Mouse (Mus musculus) cerebellum, postnatal 4 days (tissue): ENCODE measurements at regions not wholly inside any gene's neighbourhood (a gene's known extent, or its start where the extent isn't known, plus 50 kb on each side); places are given as distances from the start of the nearest gene placed in this dataset.

ENCODE experiments used
- DNase-seq, 2 experiments: peaks; one replicate each; pipeline ENCODE4 v3.0.0; 2022; ENCODE audit warnings: low spot score in 2 of 2, mixed read lengths in 1 of 2

DNA sequence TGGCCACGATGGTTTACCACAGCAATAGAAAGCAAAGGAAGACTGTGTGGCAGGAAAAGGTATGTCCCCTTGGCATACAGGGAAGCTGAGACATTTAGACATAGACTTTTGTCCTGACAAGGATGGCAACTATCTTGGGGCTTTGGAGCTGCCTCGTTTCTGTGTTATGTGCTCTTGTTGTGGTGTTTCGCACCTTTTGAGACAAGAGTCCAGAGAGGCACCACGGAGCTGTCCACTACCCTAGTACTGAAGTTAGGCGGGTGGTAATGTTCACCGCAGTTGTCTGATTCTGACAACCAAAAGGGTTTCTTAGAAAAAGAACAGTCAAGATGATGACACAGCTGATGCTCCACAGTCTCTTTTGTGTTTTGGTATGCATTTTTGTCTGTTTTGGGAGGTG lies 90.9 kb upstream of the Got2 start:
- DNase-seq = no peak

- no peak for DNase-seq
Measured at GRCm38 (mm10) chr8:95974889-95975288, 86.5 kb upstream of the Got2 start.

GRCm38 (mm10) chr8:95974231-95974630 lies 85.9 kb upstream of the Got2 start:
- DNase-seq = no peak

- no peak for DNase-seq
Measured at GRCm38 (mm10) chr8:95973571-95973970, 85.2 kb upstream of the Got2 start.

DNA sequence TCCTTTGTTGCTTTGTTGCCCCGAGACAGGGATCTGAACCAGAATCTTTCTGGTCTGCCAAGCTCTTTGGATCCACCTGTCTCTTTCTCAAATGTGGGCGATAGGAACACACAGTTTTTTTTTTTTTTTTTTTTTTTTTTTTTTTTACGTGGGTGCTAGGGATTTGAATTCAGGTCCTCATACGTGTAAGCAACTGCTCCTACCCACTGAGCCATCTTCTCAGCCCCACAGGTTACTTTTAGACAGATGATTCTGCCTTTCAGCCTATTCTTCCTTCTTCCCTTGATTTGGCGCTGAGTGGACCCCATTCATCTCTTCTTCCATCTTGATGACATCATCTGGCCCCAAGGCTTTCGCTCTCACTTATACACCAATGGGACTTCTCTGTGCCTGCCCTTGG lies 80.5 kb upstream of the Got2 start:
- DNase-seq = no peak

DNA sequence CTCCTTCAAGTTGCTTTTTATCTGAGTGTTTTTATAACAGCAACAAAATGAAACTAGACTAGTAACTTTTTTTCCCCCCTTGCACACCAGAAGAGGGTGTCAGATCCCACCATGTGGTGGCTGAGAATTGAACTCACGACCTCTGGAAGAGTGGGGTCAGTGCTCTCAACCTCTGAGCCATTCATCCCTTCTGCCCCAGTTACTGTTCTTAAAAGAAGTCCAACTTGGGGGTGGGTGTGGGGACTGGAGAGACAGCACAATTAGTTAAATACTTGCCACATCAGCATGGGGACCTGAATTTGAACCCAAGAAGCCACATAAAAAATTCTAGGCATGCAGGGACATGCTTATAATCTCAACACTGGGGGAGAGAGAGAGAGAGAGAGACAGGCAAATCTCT lies 78.1 kb upstream of the Got2 start:
- DNase-seq = no peak

- no peak for DNase-seq
Measured at GRCm38 (mm10) chr8:95952257-95952656, 63.9 kb upstream of the Got2 start.

DNA sequence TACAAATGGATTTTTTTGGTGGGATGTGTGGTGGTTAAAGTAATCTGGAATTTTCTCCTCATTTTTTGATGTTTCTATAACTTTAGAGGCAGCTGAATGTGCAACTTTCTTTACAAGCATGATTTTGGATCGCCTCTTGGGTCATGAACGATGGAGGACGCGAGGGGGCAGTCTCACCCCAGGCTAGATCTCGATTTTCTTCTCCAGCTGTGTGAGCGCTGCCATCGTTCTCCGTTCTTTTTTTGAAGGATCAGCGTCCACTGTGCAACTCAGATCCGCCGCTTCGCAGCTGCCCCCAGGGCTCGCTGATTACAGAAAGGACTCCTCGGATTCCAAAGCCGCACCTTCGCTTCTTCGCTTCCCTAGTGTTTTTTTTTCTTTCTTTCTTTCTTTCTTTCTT lies 63.4 kb upstream of the Got2 start:
- DNase-seq = peak; percentile 71 to 79
